Mouse (Mus musculus) erythroblast, embryonic 14.5 days (primary cell): ENCODE data around the gene Gm9945. TPM values are rescaled to one million over a fixed set of nuclear protein-coding genes. Genes with fewer than 3 reads are reported as not detected.

Source experiments
- H3K27me3 ChIP-seq: 2 replicates; pipeline ENCODE4 v1.6.1; 2012; ENCODE audit warnings: inconsistent platforms; ENCODE audit not compliant: control insufficient read depth
- H3K36me3 ChIP-seq: 2 replicates; pipeline ENCODE4 v1.6.1; 2012; ENCODE audit warnings: mild to moderate bottlenecking, inconsistent platforms; ENCODE audit not compliant: control insufficient read depth
- H3K4me1 ChIP-seq: 2 replicates; pipeline ENCODE4 v1.6.1; 2012; ENCODE audit warnings: inconsistent platforms; ENCODE audit not compliant: control insufficient read depth
- H3K4me3 ChIP-seq: replicated peaks from 2 replicates; pipeline ENCODE3; 2012; ENCODE audit warnings: moderate library complexity, mild to moderate bottlenecking, inconsistent platforms
- H3K9me3 ChIP-seq: 2 replicates; pipeline ENCODE4 v1.6.1; 2012; ENCODE audit warnings: low read length, inconsistent platforms, mixed read lengths; ENCODE audit not compliant: control insufficient read depth
- GATA1 ChIP-seq: IDR thresholded peaks from 2 replicates; pipeline ENCODE4 v1.6.1; 2012; ENCODE audit warnings: low read length, inconsistent platforms, mixed read lengths
- TAL1 ChIP-seq: IDR thresholded peaks from 3 replicates; pipeline ENCODE4 v1.6.1; 2012; ENCODE audit warnings: low read length, inconsistent platforms, mixed read lengths
- polyA plus RNA-seq: library from polyadenylated mRNA; stranded (reverse); fragments of >175 nt; gene quantifications from 2 replicates; pipeline ENCODE4 v1.2.3, GENCODE M21; 2012

Gene Gm9945
- polyA plus RNA-seq, 1 experiment: not detected

GRCm38 (mm10) chr11:53502039-53502765 lies 22.2 kb downstream of the Gm9945 start:
- Histone ChIP-seq H3K4me3 (no peak overlapping the region), H3K27me3 (peaks cover 33% of the 10 kb centered on the region), H3K4me1 (peaks cover 9% of the 10 kb centered on the region), H3K9me3 (no peaks in the 10 kb centered on the region), H3K36me3 (no peaks in the 10 kb centered on the region)
- TF ChIP-seq GATA1: no peak

- no peak for TF ChIP-seq GATA1
- TF ChIP-seq TAL1: no peak
These were observed 23.8 kb downstream of the Gm9945 start for GRCm38 (mm10) chr11:53503738-53504137.

GRCm38 (mm10) chr11:53504376-53504775 lies 24.4 kb downstream of the Gm9945 start:
- Histone ChIP-seq H3K4me1 (peaks cover 9% of the 10 kb centered on the region), H3K9me3 (no peaks in the 10 kb centered on the region), H3K27me3 (peaks cover 24% of the 10 kb centered on the region), H3K4me3 (no peak overlapping the region), H3K36me3 (no peaks in the 10 kb centered on the region)
- TF ChIP-seq TAL1 (no peak), GATA1 (no peak)

More at GRCm38 (mm10) chr11:53503738-53504137, 23.8 kb downstream of the Gm9945 start:
- Histone ChIP-seq H3K27me3 (peaks cover 26% of the 10 kb centered on the region), H3K36me3 (no peaks in the 10 kb centered on the region), H3K4me3 (no peak overlapping the region), H3K4me1 (peaks cover 9% of the 10 kb centered on the region), H3K9me3 (no peaks in the 10 kb centered on the region)

GRCm38 (mm10) chr11:53505026-53505663 lies 25.2 kb downstream of the Gm9945 start:
- Histone ChIP-seq H3K36me3 (no peaks in the 10 kb centered on the region), H3K4me1 (peaks cover 9% of the 10 kb centered on the region), H3K9me3 (no peaks in the 10 kb centered on the region), H3K27me3 (peaks cover 17% of the 10 kb centered on the region), H3K4me3 (no peak overlapping the region)
- no peak for TF ChIP-seq TAL1
- no peak for TF ChIP-seq GATA1

GRCm38 (mm10) chr11:53507098-53507805 lies 27.3 kb downstream of the Gm9945 start:
- Histone ChIP-seq H3K27me3 (peaks cover 3% of the 10 kb centered on the region), H3K36me3 (no peaks in the 10 kb centered on the region), H3K4me1 (peaks cover 2% of the 10 kb centered on the region), H3K4me3 (no peak overlapping the region), H3K9me3 (no peaks in the 10 kb centered on the region)
- no peak for TF ChIP-seq TAL1
- TF ChIP-seq GATA1: no peak

- H3K36me3 ChIP-seq: no peaks in the 10 kb centered on the region
- H3K4me3 ChIP-seq: no peak overlapping the region
- TF ChIP-seq TAL1 (no peak), GATA1 (no peak)
- peaks cover 3% of the 10 kb centered on the region for H3K27me3 ChIP-seq
- peaks cover 2% of the 10 kb centered on the region for H3K4me1 ChIP-seq
- H3K9me3 ChIP-seq: no peaks in the 10 kb centered on the region
These were observed 28.2 kb downstream of the Gm9945 start for GRCm38 (mm10) chr11:53508152-53508551.

- no peak overlapping the region for H3K4me3 ChIP-seq
- peaks cover 3% of the 10 kb centered on the region for H3K27me3 ChIP-seq
- peaks cover 2% of the 10 kb centered on the region for H3K4me1 ChIP-seq
- TF ChIP-seq GATA1 (no peak), TAL1 (no peak)
- H3K9me3 ChIP-seq: no peaks in the 10 kb centered on the region
- H3K36me3 ChIP-seq: no peaks in the 10 kb centered on the region
These were observed 28.6 kb downstream of the Gm9945 start for GRCm38 (mm10) chr11:53508591-53508990.

GRCm38 (mm10) chr11:53510351-53510750 lies 30.4 kb downstream of the Gm9945 start:
- TF ChIP-seq GATA1 (no peak), TAL1 (no peak)
- H3K4me1 ChIP-seq: peaks cover 2% of the 10 kb centered on the region
- no peaks in the 10 kb centered on the region for H3K36me3 ChIP-seq
- H3K4me3 ChIP-seq: no peak overlapping the region
- H3K27me3 ChIP-seq: peaks cover 3% of the 10 kb centered on the region
- no peaks in the 10 kb centered on the region for H3K9me3 ChIP-seq

GRCm38 (mm10) chr11:53516775-53517627 lies 37.0 kb downstream of the Gm9945 start:
- TF ChIP-seq TAL1: no peak
- no peak for TF ChIP-seq GATA1
- peaks cover 62% of the 10 kb centered on the region for H3K4me1 ChIP-seq

More at GRCm38 (mm10) chr11:53516775-53517627, 37.0 kb downstream of the Gm9945 start:
- peaks cover under 1% of the 10 kb centered on the region for H3K36me3 ChIP-seq
- no peaks in the 10 kb centered on the region for H3K9me3 ChIP-seq
- peak overlapping the region; percentile 12 for H3K4me3 ChIP-seq
- H3K27me3 ChIP-seq: no peaks in the 10 kb centered on the region
